Mouse (Mus musculus) kidney, postnatal 4 days (tissue): ENCODE measurements around the gene Sgms1.

ENCODE experiments used
- DNase-seq, 2 experiments: peaks; one replicate each; pipeline ENCODE4 v3.0.0; 2021; ENCODE audit warnings: mixed read lengths in 2 of 2

The Sgms1 gene

GRCm38 (mm10) chr19:32199861-32200574, 189.5 kb downstream of the Sgms1 start:
- no peak for DNase-seq

- DNase-seq = no peak
Measured at GRCm38 (mm10) chr19:32199133-32199532, 190.4 kb downstream of the Sgms1 start.

GRCm38 (mm10) chr19:32198494-32199106, 190.9 kb downstream of the Sgms1 start:
- DNase-seq = no peak

GRCm38 (mm10) chr19:32196976-32197819, 192.3 kb downstream of the Sgms1 start:
- no peak for DNase-seq

- DNase-seq = no peak
Measured at GRCm38 (mm10) chr19:32196222-32196621, 193.3 kb downstream of the Sgms1 start.

- DNase-seq = no peak
Measured at GRCm38 (mm10) chr19:32194863-32195262, 194.7 kb downstream of the Sgms1 start.

- no peak for DNase-seq
Measured at GRCm38 (mm10) chr19:32194074-32194473, 195.4 kb downstream of the Sgms1 start.

GRCm38 (mm10) chr19:32191596-32191995, 197.9 kb downstream of the Sgms1 start:
- DNase-seq = no peak

- no peak for DNase-seq
Measured at GRCm38 (mm10) chr19:32189961-32190360, 199.6 kb downstream of the Sgms1 start.

- peak in 1 of 2 experiments; percentile 39 for DNase-seq
Measured at GRCm38 (mm10) chr19:32189036-32189436, 200.5 kb downstream of the Sgms1 start.

GRCm38 (mm10) chr19:32186594-32187092, 202.9 kb downstream of the Sgms1 start:
- no peak for DNase-seq

- DNase-seq = no peak
Measured at GRCm38 (mm10) chr19:32183005-32183404, 206.5 kb downstream of the Sgms1 start.

GRCm38 (mm10) chr19:32182471-32182870, 207.0 kb downstream of the Sgms1 start:
- no peak for DNase-seq

GRCm38 (mm10) chr19:32181721-32182394, 207.7 kb downstream of the Sgms1 start:
- DNase-seq = no peak

- peak in 1 of 2 experiments; percentile 43 for DNase-seq
Measured at GRCm38 (mm10) chr19:32180756-32181674, 208.5 kb downstream of the Sgms1 start.

GRCm38 (mm10) chr19:32179978-32180413, 209.5 kb downstream of the Sgms1 start:
- DNase-seq = peak; percentile 65 to 71

GRCm38 (mm10) chr19:32179514-32179913, 210.0 kb downstream of the Sgms1 start:
- DNase-seq = no peak

GRCm38 (mm10) chr19:32178161-32178560, 211.4 kb downstream of the Sgms1 start:
- no peak for DNase-seq

GRCm38 (mm10) chr19:32176458-32176857, 213.1 kb downstream of the Sgms1 start:
- DNase-seq = no peak

- DNase-seq = no peak
Measured at GRCm38 (mm10) chr19:32175991-32176390, 213.5 kb downstream of the Sgms1 start.

GRCm38 (mm10) chr19:32175013-32175412, 214.5 kb downstream of the Sgms1 start:
- DNase-seq = no peak

GRCm38 (mm10) chr19:32174561-32174960, 215.0 kb downstream of the Sgms1 start:
- no peak for DNase-seq
